Mouse (Mus musculus) retina, adult 2 months (tissue): Measurements from ENCODE around the gene Ryr2.
"Not testable (repeated sequence)": the region's sequence is repeated elsewhere in the genome, so short reads cannot be mapped to it uniquely, and the experiment has no call there.

Experiments
- DNase-seq: peaks from one replicate; pipeline ENCODE4 v3.0.0-alpha.2; 2012; ENCODE audit warnings: low read depth, low spot score

Gene Ryr2

DNA sequence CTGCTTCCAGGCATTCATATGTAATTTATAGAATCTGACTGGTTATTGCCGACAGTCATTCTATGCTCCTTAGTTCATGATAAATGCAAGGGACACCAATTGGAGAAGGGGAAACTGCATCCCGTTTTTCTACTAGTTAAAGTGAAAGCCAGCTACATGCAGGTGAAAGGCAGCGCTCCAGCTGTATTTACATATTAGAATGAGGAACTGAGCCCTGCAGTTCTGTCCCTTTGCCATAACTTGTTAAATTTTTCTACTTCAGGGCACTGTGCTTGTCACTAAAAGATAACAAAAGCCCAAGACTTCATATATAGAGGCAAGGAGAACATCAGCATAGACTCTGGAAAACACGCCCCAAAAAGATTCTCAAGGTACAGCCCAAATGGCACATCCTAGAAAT is 165.0 kb downstream of the Ryr2 start:
- no peak for DNase-seq

DNA sequence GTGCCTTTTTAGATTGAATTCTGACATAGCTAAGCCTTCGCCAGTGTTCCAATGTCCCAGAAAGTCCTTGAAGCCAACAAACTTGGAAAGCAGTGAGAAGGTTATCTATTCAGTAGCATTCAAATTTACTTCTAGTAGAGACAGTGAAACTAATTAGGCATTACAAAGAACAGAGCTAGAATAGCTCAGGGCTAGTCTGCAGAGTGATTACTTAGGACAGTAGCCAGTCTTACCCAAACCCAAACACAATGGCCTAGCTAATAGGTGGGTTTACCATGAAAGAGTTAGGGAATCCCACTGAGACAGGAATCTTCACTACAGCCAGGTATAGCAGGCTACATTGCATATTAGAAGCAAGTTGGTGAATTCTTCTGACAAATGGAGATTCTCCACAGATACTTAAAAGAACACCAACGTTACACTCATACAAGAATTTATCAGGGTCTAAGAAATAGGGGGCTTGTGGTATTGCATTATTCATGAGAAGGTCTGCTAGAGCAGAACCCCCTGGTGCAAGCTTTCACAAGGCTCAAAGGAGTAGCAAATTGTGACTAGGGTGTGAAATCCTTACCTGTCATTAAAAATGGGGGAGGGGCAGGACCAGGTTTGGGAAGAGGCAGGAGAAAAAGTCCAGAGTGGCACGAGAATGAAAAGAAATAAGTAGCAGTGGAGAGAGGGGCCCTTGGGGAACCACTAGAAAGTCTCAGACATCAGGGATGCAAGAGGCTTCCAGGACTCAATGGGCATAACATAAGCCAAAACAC is 172.3 kb downstream of the Ryr2 start:
- not testable (repeated sequence) for DNase-seq

DNA sequence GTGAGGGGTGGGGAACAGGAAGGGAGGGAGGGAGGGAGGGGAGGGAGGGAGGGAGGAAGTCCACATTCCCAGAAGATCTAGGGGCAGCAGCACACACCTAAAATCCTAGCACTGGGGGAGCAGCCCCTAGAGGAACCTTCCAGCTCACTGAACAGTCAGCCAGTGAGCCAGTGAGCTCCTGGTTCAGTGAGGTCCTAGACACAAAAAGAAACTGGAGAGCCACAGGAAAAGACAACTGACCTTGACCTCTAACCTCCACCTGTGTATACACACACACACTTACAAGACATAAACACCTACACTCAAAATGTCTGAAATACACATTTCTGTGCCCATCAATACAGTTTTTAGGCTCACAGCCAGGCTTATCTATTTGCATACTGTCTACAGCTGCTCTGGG is 173.4 kb downstream of the Ryr2 start:
- no peak for DNase-seq

DNA sequence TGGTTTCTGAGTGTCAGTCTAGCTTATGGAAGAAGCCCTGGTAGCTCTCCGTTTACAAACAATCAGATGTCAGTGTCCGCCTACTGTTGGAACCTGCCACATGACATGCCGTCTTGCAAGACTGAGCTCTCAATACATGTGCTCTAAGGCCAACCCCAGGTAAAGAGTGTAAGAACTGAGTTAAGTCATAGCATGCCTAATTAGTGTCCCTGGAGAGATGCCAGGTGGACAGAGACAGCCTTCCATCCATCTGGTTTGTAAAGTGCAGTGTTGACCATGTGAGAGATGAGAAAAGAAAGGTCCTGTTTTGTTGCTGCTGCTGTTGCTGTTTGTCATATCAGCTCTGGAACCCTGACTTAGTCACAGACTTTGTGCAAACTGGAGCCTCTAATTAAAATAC is 178.0 kb downstream of the Ryr2 start:
- no peak for DNase-seq

DNA sequence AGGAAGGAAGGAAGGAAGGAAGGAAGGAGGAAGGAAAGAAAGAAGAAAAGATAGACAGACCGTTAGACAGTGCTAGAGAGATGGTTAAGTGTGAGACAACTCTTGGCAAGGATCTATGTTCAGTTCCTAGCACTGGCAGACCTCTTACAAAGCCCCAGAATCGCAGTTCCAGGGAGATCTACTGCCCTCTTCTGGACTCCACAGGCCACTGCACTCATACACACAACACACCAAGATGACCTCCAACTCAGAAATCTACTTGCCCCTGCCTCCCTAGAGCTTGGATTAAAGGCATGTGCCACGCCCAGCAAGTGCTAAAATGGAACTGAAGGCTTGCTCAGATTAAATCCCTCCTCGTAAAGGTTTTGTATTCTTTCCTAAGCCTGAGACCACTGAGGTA is 179.0 kb downstream of the Ryr2 start:
- DNase-seq, result no peak

DNA sequence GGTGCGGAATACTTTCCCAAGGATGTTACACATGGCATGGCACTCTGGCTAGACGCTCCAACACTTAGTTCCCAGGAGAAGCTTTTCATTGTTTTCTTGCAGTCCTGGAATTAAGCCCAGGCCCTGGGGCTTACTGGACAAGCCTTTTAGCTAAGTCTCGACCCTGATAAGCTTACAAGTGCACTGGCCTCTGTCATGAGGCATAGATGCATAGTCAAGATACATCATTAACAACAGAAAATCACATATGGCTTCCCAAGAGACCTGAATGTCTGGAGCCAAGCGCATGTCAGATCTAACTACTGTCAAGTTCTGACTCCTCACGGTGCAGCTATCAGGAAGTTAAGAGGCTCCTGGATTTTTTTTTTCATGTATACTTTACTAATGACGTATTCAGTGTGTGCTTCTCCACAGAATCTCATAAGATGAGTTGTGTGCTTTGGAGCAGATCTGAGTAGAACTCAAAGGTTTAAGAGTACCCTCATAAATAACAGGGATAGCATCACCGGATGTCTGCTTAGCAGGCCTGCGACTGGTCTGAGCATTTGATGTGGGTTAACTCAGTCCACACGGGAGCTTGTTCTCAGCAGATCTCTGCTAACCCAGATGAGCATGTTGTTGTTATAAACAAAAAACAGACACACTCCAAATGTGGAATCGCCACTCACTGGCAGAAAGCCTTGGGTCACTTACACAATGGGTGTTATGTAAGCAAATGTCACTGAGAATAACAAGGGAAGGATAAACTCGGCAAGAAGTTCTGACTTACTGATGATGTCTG is 179.8 kb downstream of the Ryr2 start:
- DNase-seq, result peak; percentile 15

DNA sequence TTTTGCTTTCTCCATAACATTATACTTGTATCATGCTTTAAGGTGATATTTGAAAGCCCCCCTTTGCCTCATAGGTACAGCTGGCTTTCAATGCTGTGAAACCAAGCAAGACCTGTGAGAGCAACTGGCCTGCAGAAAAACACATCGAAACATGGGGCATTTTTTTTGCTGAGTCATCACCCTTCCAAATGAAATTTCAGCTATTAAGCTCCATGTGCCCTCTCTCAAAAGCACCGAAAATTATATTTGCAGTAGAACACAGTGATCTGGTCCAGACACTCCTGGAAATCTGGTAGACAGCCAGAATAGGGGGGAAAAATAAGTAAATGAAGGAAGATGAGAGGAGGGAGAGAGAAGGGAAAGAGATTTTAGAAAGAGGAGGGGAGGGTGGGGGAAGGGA is 180.5 kb downstream of the Ryr2 start:
- no peak for DNase-seq

DNA sequence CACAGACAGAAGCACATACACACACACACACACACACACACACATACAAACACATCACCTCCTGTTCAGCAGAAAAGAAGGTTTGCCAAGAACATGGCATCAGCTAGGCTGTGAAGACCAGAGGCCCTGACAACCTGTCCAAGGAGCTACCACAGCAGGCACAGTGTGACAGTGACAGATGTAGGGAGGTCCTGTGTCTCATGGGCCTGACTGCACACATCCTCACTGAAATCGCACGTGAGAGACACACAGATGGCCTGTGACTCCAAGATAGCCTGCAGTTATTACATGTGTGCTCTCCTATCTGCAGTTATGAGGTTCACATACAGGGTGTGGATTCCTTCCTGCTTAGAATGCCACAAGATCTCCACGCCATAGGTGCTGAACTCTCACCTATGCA is 182.0 kb downstream of the Ryr2 start:
- no peak for DNase-seq

DNA sequence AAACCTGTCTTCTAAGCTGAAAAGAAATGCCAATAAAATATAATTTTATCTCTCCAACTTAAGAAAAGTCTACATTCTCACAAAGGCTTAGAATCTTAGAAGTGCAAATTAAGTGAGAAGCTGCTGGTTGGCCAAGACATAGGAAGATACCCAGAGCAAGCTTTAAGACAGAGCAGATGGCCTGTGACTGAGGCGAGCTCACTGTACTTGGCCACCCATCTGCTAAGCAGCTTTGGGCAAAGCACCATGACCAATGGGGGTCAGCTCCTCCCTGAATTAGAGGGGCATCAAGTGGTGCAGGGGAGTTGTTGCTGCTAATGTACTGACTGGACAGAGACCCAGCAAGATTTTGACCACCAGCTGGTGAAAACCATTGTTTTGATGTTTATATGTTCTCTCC is 186.2 kb downstream of the Ryr2 start:
- no peak for DNase-seq

DNA sequence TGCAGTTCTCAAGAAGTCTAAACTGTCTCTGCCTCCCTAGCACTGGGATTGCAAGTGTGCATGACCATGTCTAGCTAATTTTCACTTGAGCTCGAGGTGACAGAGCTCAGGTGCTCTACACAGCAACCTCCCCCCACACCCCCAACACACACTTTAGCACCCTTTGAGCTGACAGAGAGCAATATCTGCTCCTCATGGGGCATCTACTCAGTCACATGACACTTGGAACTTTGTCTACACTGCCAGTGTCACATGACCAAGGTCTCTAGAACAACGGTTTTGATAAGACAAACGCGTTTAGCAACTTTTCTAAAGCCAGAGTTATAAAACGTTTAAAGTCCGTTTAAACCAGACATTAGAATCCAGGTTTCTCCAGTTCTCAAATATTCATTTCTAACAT is 187.3 kb downstream of the Ryr2 start:
- DNase-seq, result no peak

DNA sequence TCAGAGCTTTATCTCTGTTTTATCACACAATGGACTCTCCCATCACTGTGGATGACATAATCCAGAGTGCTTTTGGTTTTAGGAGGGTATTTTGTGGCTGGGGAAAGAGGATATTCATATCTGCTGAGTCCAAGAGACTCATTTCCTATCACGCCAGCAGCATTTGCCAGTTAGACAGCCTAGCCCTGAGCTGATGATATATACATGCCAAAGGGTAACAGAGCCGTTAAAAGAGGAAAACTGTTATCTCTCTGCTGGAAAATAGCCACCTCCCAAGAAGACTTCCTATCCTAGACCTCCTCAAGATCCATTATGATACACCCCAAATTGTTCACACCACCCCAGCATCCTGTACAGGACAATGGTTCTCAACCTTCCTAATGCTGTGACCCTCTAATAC is 191.1 kb downstream of the Ryr2 start:
- no peak for DNase-seq

DNA sequence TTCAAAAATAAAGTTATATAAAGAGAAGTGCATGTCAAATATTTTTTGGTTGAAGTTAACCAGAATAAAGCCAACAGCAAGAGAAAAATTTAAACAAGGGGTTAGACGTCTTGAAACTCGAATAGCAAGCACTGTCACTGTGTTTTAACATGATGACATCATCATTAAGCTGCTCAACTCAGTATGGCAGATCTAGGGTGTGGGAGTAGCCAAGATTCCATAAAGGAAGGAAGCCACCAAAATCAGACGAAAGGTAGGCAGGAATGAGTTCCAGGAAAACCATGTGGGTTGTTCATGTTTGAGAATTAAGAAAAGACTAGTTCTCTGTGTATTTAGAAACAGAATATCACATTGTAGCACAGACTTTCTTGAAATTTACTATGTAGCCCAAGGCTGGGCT is 192.1 kb downstream of the Ryr2 start:
- DNase-seq, result no peak

DNA sequence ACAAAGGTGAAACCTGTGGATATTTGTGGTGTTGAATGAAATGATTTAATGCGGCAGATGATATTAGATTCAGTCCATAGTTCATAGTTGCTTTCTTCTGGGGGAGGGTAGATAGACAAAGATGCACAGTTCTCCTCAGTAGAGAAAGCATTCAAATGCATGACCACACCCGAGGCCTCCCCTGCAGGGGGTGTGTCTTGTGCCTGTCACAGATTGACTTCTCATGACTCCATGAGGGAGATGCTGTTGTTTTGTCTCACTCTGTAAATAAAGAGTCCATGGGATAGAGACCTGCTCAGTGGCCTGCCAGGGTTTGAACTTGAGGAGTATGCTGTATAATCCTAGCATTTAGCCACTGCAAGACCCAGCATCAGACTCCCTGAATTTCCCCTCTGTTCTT is 194.5 kb downstream of the Ryr2 start:
- no peak for DNase-seq

DNA sequence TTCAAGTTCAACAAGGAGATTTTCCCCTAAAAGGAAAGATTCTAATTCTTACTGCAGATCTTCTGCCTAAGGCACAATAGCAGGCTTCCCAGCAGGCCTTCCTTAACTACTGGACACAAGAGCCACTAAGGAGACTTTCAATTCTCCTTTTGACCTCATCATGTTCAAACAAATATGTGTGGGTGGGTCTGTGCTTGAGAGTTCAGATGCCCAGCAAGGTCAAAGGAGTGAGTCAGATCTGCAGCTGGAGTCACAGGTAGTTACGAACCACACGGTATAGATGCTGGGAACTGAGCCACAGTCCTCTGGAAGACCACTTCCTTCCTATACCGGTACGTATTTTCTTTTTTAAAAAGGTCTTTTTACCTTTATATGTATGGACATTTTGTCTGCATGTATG is 198.6 kb downstream of the Ryr2 start:
- DNase-seq, result no peak

DNA sequence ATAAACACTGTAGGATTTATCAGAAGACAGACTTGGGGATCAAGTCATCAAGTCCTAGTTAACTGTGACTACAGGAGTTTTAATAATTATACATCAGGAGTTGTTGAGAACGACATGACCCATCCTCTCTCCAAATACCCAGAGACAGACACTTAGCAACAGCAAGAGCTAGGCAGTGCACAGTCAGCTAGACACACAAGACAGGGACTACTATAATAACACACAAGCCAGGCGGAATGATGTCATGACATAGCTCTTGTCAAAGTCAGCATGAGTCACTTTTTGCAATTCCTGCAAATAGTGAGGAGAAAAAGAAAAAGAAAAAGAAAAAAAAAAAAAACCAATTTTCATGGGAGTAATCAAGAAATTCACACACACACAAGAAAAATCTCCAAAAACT is 201.6 kb downstream of the Ryr2 start:
- no peak for DNase-seq

DNA sequence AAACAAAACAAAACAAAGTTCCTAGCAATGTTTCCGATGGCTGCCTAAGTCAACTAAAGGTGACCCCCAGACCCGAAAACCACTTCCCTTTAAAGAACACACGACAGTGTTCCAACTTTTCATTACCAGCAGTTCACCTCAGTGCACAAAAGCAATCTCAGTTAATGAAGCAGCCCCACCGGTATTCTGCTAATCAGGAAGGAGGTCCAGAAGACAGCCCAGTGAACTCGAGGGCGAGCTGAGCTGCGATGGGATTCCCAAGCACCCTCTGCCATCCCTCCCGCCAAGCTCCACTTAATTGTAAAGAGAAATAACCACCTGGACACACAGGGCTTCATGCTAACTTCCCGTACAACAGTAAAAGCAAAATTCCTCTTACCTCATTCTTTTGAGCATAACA is 203.5 kb downstream of the Ryr2 start:
- no peak for DNase-seq

DNA sequence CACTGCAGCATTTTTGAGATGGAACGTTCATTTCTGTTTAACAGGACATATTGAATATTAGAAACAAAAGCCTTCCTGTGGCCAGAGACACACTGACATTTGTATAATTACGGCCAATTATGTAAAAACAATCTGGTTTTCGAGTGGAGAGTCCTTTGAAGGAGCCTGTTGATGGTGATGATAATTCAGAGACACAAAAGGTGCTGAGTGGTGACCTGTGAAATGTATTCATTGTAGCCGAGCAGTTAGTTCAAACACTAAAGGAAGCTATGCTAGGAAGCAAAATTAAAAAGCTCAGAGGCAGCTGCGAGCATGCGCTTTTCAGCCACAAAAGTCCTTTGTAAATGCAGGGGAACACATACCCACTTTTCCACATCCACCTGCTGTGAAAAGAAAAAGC is 203.9 kb downstream of the Ryr2 start:
- DNase-seq, result no peak

DNA sequence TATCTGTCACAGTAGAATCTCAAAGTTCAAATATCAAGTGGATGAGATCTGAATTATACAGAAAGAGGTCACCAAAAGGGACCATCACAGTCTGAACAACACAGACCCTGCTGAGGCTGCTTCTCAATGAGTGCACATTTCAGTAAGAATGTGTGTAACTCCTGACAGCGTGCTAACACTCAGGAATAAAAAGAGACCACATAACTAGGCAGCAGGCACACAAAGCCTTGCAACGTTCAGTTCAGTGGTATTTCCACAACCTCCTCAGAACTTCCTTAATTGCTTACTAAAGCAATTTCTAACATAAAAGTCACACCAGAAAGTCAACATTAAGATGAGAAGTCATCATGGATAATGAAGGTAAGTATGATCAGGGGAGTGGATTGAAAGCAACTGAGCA is 206.1 kb downstream of the Ryr2 start:
- no peak for DNase-seq

DNA sequence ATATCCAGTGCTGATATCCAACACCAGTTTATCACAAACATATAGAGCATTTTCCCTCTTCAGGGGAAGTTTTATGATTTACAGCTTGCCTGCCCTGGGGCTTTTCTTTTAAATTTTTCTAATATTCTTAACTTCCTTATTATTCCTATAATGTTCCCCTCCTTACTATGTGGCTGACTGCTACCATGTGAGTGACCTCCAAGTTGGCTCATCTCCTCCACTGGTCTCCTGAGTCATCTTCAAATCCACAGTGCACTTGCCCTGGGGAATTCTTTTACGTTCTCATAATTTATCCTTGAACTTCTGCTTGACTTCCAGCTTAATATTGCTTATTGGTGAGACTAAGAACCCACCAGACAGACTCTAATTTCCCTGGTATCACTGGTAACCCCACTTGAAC is 211.1 kb downstream of the Ryr2 start:
- DNase-seq, result no peak

DNA sequence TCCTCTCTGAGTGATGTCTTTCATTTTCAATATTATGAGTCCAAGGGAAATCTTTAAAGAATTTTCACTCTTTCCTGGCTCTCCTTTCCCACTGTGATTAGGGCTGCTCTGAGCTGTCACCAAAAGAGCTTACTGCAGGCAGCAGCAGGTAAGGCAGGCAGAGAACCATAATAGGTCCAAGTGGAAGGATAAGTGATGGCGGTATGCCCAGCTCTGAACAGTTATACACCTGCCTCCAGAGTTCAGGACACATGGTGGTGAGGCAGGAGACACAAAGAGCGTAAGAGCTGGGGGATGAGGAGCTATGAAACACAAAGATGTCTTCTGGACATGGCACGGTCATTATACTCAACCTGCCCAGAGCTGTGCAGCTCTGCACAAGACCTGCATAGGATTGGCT is 215.0 kb downstream of the Ryr2 start:
- DNase-seq, result no peak

DNA sequence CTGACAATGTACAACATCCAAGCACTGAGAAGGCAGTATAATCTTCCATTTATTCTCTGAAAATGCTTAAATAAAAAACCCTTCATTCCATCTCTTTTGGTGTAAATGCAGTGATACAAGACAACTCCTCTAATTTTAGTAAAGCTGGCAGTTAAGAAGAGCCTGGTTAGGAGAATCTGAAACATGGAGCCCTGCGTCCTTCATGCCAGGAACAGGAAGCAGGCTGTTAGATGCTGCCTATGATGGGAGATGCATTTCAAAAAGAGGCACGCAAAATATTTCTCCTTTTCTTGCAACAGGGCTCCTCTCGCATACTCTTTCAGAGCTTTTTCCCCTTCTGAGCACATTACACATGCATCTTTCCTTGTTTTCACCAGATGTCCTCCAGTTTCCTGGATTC is 215.6 kb downstream of the Ryr2 start:
- DNase-seq, result no peak

DNA sequence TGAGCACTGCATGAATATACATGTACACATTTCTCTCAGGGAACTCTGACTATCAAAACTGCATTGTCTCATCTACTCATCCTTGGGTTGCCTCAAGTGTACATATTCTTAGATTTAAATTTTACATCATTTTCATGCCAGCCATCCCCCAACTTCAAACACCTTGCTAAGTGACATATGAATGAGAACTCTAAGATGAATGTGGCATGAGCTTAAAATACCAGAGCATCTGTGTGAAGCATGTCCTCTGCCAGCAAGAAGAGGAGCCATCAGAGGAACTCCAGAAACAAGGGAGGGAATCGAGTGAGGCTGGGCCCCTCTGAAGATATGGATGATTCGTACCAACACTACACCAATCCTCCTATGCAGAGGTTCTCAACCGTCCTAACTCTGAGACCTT is 222.6 kb downstream of the Ryr2 start:
- no peak for DNase-seq

DNA sequence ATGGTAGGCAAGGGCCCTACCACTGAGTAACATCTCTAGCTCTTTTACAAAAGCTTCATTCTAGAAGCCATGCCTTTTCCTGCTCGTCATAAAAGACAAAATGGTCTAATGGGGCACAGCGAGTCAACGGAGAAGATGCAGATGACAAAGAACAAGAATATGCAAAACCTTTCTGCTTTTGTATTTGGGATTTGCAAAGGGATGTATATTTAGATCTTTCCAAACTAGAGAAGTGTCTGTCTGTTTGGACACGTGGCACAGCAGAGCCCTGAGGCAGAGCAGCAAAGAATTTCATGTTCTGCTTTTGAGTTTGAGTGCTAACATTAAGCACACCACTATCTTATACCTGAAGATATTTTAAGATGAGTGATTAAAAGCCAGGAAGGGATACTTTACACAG is 224.4 kb downstream of the Ryr2 start:
- DNase-seq, result no peak
